Mouse (Mus musculus) skeletal muscle tissue, adult 2 months (tissue): ENCODE results near the gene Ifnk.

Experiments used
- DNase-seq: peaks from one replicate; pipeline ENCODE4 v3.0.0-alpha.2; 2012; ENCODE audit warnings: low read depth, low spot score

Gene Ifnk

DNA sequence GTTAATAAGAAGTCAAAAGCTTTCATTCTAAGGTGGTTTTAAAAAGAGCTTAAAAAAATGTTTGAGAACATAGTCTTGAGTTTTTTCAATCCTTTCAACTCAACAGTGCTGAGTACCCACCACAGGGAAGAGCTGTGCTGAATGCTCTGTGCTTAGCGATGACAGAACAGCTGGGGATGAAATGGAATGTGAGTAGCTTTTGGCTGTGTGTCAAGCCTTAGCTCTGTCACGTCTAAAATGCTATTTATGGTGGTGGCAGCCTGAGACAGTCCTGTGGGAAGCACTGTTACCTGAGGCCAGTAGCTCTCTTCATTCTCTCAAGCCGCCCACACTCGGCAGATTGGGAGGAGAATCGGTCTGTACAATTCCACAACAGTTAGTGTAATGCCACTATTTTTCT is 37.9 kb downstream of the Ifnk start:
- no peak for DNase-seq

DNA sequence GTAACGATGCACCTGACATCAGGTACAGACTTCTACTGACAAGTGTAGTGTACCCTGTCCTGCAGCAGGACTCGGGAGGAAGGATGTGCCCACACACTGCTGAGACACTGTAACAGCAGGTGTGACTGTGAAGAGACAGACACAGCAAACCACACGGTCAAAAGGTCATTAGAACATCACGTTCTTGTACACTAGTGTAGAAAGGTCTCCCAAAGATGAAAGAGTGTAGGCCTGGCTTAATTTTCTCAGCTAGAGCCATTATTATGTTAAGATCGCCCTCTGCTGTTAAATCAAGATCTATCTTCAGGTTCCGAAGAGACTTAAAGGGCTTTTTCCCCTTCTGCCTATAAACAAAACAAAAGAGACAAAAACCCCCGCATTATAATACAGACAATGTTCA is 40.9 kb downstream of the Ifnk start:
- no peak for DNase-seq

DNA sequence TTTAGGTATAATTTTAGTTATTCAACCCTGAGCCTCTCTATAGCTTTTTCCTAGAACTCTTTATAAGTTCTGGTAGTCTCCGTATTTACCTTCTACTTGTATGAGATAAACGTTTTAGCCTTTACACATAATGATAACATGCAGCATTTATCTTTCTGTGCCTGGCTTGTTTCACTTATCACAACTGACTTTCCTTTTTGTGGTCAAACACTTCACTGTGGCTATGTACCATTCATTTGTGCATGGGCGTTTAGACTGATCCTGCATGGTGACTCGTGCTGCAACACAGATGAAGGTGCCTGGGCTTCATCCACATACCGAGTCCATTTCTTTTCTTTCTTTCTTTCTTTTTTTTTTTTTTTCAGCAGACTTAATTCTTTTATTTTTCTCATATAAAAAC is 49.8 kb downstream of the Ifnk start:
- DNase-seq = no peak
